Mouse (Mus musculus) olfactory bulb, adult 2 months (tissue): ENCODE measurements around the gene Hoxd12. TPM values are rescaled to one million over a fixed set of nuclear protein-coding genes. Genes with fewer than 3 reads are reported as not detected.

Source experiments
- H3K27ac ChIP-seq: fragments of 200-500 bp; 2 replicates; pipeline ENCODE4 v1.5.1; 2012; ENCODE audit warnings: low read depth, low read length; ENCODE audit not compliant: insufficient read depth
- H3K4me1 ChIP-seq: fragments of 200-500 bp; 2 replicates; pipeline ENCODE4 v1.6.1; 2012; ENCODE audit warnings: low read length; ENCODE audit not compliant: control insufficient read depth, insufficient read depth
- H3K4me3 ChIP-seq: fragments of 200-500 bp; 2 replicates; pipeline ENCODE4 v1.5.1; 2012; ENCODE audit warnings: mild to moderate bottlenecking, low read depth, low read length, moderate library complexity; ENCODE audit not compliant: insufficient read depth
- CTCF ChIP-seq: fragments of 200-500 bp; IDR thresholded peaks from 2 replicates; pipeline ENCODE4 v1.5.1; 2012; ENCODE audit warnings: low read depth, mild to moderate bottlenecking, low read length, moderate library complexity; ENCODE audit not compliant: insufficient read depth
- POLR2A ChIP-seq: fragments of 200-500 bp; IDR thresholded peaks from 2 replicates; pipeline ENCODE4 v1.6.1; 2012; ENCODE audit warnings: mild to moderate bottlenecking, low read depth, low read length, moderate library complexity; ENCODE audit not compliant: insufficient read depth
- WGBS: fragments of 180-500 bp; shearing (Covaris S2); methylation state at CpG from one replicate; pipeline ENCODE4 v1.1.7; 2018; 5-methylcytosine and 5-hydroxymethylcytosine counted together
- polyA plus RNA-seq: library from polyadenylated mRNA; stranded (reverse); fragments of >200 nt; gene quantifications from 2 replicates; pipeline ENCODE4 v1.2.4, GENCODE M21; 2012; ENCODE audit warnings: low replicate concordance; ENCODE audit not compliant: missing spikeins, insufficient read depth, insufficient read length

Gene Hoxd12
- polyA plus RNA-seq, result not detected in 2 replicates

- TF ChIP-seq POLR2A (no peak), CTCF (no peak)
- Histone ChIP-seq H3K4me3 (no peak within 1 kb of the TSS), H3K4me1 (peaks cover 5% of the 10 kb centered on the region), H3K27ac (no peak within 1 kb of the TSS)
- WGBS, result 4% methylated on average over 47 of the region's 47 CpGs
These were observed at the start of gene Hoxd12 for GRCm38 (mm10) chr2:74674881-74675665. Gene Hoxd12 (plus strand): TSS chr2:74675013.

GRCm38 (mm10) chr2:74635412-74635811 is 39.4 kb upstream of the Hoxd12 start:
- no peak overlapping the region for H3K27ac ChIP-seq
- no peaks in the 10 kb centered on the region for H3K4me1 ChIP-seq
- 71% methylated on average over 4 of the region's 4 CpGs for WGBS
- H3K4me3 ChIP-seq, result no peak overlapping the region
- TF ChIP-seq CTCF (no peak), POLR2A (no peak)

DNA sequence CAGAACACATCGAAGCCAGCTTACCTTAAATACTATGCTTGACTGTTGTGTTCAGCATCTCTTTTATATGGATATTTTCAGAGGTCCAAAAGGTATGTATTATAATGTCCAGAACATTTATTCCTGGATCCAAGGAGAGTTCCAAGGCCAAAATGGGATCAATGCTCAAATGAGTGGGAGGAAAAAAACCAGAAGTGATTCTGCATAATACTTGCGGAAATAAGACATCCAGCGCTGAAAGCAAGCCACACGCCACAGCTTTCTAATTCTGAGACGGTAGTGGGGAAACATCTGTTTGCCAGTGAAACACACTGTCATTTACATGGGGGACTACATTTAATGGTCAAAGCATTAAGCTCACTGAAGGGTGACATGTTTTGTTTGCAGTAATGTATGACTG is 32.4 kb upstream of the Hoxd12 start:
- no peak overlapping the region for H3K4me3 ChIP-seq
- no peak overlapping the region for H3K27ac ChIP-seq
- TF ChIP-seq POLR2A (no peak), CTCF (no peak)
- H3K4me1 ChIP-seq, result no peaks in the 10 kb centered on the region
- 65% methylated on average over 5 of the region's 5 CpGs for WGBS

DNA sequence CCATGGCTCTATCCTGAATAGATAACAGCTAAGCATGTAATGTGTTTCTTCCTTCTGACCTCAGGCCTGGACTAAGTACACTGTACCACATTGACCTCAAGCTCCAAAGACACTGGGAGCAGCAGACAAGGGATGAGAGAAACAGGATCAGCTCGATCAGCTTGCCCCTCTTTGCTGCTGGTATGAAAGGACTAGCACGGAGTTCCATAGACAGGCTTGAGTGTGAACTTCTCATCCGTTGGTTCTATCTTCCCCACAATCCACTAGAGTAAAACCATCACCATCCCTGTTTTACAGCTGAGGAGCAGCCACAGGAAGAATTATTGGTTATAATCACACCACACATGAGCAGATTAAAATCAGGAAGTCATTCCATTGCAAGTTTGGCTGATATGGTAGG is 29.2 kb upstream of the Hoxd12 start:
- TF ChIP-seq CTCF, result no peak
- no peak for TF ChIP-seq POLR2A
- no peaks in the 10 kb centered on the region for H3K4me1 ChIP-seq
- WGBS, result 82% methylated on average over 3 of the region's 3 CpGs
- H3K27ac ChIP-seq, result no peak overlapping the region
- no peak overlapping the region for H3K4me3 ChIP-seq

DNA sequence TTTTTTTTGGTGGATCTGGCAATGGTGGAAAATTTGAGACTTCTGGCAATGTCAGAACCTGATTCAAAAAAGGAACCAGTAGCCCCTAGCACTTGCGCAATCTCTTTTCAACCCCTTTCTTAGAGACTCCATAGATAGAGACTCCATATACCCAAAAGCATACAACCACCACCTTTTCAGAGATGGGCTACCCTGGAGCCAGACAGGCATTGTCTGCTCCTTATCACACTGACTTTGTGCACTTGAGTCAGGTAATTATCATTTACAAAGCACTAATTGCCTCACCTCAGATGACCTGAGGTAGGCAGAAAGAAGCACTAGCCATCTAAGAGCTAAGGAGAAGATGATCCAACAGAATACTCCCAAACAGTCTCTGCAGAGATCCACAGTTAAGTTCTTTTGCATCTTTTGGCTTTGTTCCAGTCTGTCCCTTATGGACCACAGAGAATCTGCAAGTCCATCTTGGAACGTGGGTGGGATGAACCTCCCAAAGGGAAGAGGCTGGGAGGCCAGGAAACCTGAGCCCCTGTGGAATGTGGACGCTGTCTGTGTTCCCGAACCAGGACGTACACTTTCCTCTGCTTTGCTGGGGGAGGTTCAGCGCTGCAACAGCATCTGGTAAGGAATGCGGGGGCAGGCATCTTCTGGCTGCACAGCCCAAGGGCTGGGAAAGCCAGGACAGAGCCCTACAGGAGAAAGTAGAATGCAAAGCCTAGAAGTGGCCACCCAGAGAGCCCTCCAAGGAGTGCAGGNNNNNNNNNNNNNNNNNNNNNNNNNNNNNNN is 27.5 kb upstream of the Hoxd12 start:
- WGBS, result 24% methylated on average over 7 of the region's 7 CpGs
- Histone ChIP-seq H3K4me3 (no peak overlapping the region), H3K27ac (no peak overlapping the region), H3K4me1 (no peaks in the 10 kb centered on the region)
- TF ChIP-seq CTCF (no peak), POLR2A (no peak)

GRCm38 (mm10) chr2:74652996-74653340 is 21.8 kb upstream of the Hoxd12 start:
- WGBS, result 37% methylated on average over 2 of the region's 2 CpGs
- Histone ChIP-seq H3K4me1 (0 out of 2 replicates have a peak, but pooled peaks cover 3% of the 10 kb centered on the region), H3K4me3 (no peak overlapping the region), H3K27ac (no peak overlapping the region)
- TF ChIP-seq POLR2A (no peak), CTCF (no peak)

GRCm38 (mm10) chr2:74653781-74654535 is 20.9 kb upstream of the Hoxd12 start:
- Histone ChIP-seq H3K4me1 (0 out of 2 replicates have a peak, but pooled peaks cover 3% of the 10 kb centered on the region), H3K27ac (no peak overlapping the region), H3K4me3 (no peak overlapping the region)
- WGBS, result 16% methylated on average over 17 of the region's 17 CpGs
- TF ChIP-seq POLR2A (no peak), CTCF (no peak)

- 6% methylated on average over 20 of the region's 20 CpGs for WGBS
- H3K4me1 ChIP-seq, result 0 out of 2 replicates have a peak, but pooled peaks cover 3% of the 10 kb centered on the region
- H3K27ac ChIP-seq, result no peak overlapping the region
- TF ChIP-seq CTCF (no peak), POLR2A (no peak)
- H3K4me3 ChIP-seq, result no peak overlapping the region
These were observed 19.9 kb upstream of the Hoxd12 start for GRCm38 (mm10) chr2:74654743-74655419.
